Mouse (Mus musculus) heart, embryonic 11.5 days (tissue): ENCODE measurements around the gene Cgref1. TPM values are rescaled to one million over a fixed set of nuclear protein-coding genes. Genes with fewer than 3 reads are reported as not detected.

Source experiments
- ATAC-seq: fragments of 200-750 bp; cut with Nextera tagmentation; replicated peaks from 2 replicates; pipeline ENCODE4 v1.8.0; 2017; ENCODE audit warnings: moderate library complexity; ENCODE audit not compliant: insufficient number of reproducible peaks, low FRiP score, low TSS enrichment
- H3K27ac ChIP-seq: fragments of 300-500 bp; sonication (generic); 2 replicates; pipeline ENCODE4 v1.5.1; 2014; ENCODE audit warnings: mild to moderate bottlenecking, low read depth, low read length
- H3K27me3 ChIP-seq: fragments of 300-500 bp; sonication (generic); 2 replicates; pipeline ENCODE4 v1.6.1; 2014; ENCODE audit warnings: mild to moderate bottlenecking, low read length, mixed read lengths; ENCODE audit not compliant: control insufficient read depth, insufficient read depth
- H3K36me3 ChIP-seq: fragments of 300-500 bp; sonication (generic); 2 replicates; pipeline ENCODE4 v1.6.1; 2014; ENCODE audit warnings: mild to moderate bottlenecking, low read length, moderate library complexity, mixed read lengths; ENCODE audit not compliant: control insufficient read depth, insufficient read depth
- H3K4me1 ChIP-seq: fragments of 300-500 bp; sonication (generic); 2 replicates; pipeline ENCODE4 v1.6.1; 2014; ENCODE audit warnings: low read length; ENCODE audit not compliant: control insufficient read depth, insufficient read depth
- H3K4me2 ChIP-seq: fragments of 300-500 bp; sonication (generic); 2 replicates; pipeline ENCODE4 v1.6.1; 2014; ENCODE audit warnings: mild to moderate bottlenecking, moderate library complexity
- H3K4me3 ChIP-seq: fragments of 300-500 bp; sonication (generic); 2 replicates; pipeline ENCODE4 v1.5.1; 2014; ENCODE audit warnings: low read depth, low read length
- H3K9ac ChIP-seq: fragments of 300-500 bp; sonication (generic); 2 replicates; pipeline ENCODE4 v1.6.1; 2014; ENCODE audit warnings: mild to moderate bottlenecking, low read depth, low read length, moderate library complexity
- H3K9me3 ChIP-seq: fragments of 300-500 bp; sonication (generic); replicated peaks from 2 replicates; pipeline ENCODE4 v1.6.1; 2016; ENCODE audit warnings: low read length; ENCODE audit not compliant: control insufficient read depth
- WGBS: fragments of 180-500 bp; shearing (Covaris S2); extraction: QIAGEN DNeasy Blood & Tissue Kit; methylation state at CpG from one replicate; pipeline ENCODE4 v1.1.7; 2014; ENCODE audit not compliant: insufficient replicate concordance; 5-methylcytosine and 5-hydroxymethylcytosine counted together
- polyA plus RNA-seq: library from polyadenylated mRNA; unstranded; fragments of >200 nt; fragmentation: Nextera tagmentation; extraction: Ambion mirVana; gene quantifications from 2 replicates; pipeline ENCODE4 v1.2.1, GENCODE M21; 2014

Cgref1 gene
- polyA plus RNA-seq, 1 experiment from 2014 or later, result 5.4 TPM

GRCm38 (mm10) chr5:30916841-30917240 lies 28.6 kb downstream of the Cgref1 start:
- peak overlapping the region; percentile 52; the same call in 1 of the 2 replicates for H3K27ac ChIP-seq
- H3K27me3 ChIP-seq, result no peaks in the 10 kb centered on the region
- no peak overlapping the region for H3K4me3 ChIP-seq
- H3K36me3 ChIP-seq, result peaks cover 11% of the 10 kb centered on the region
- H3K9ac ChIP-seq, result no peak overlapping the region
- peak overlapping the region; percentile 75; the same call in 1 of the 2 replicates for H3K4me2 ChIP-seq
- no peak for ATAC-seq
- 91% methylated on average over 9 of the region's 9 CpGs for WGBS
- peaks cover 39% of the 10 kb centered on the region for H3K4me1 ChIP-seq
- H3K9me3 ChIP-seq, result no peaks in the 10 kb centered on the region

- Histone ChIP-seq H3K36me3 (peaks cover 11% of the 10 kb centered on the region), H3K9me3 (no peaks in the 10 kb centered on the region), H3K4me2 (peak overlapping the region; percentile 75), H3K9ac (no peak overlapping the region), H3K27ac (peak overlapping the region; percentile 92), H3K27me3 (no peaks in the 10 kb centered on the region), H3K4me3 (peak overlapping the region; percentile 54), H3K4me1 (peaks cover 37% of the 10 kb centered on the region)
- ATAC-seq, result peak; percentile 49; the same call in 1 of the 2 replicates
- 4% methylated on average over 7 of the region's 7 CpGs for WGBS
Observed at GRCm38 (mm10) chr5:30915974-30916433, 29.4 kb downstream of the Cgref1 start.

GRCm38 (mm10) chr5:30915456-30915855 lies 29.9 kb downstream of the Cgref1 start:
- no peak for ATAC-seq
- WGBS, result 54% methylated on average over 9 of the region's 9 CpGs
- H3K4me2 ChIP-seq, result peak overlapping the region; percentile 75
- peaks cover 11% of the 10 kb centered on the region for H3K36me3 ChIP-seq
- H3K9ac ChIP-seq, result peak overlapping the region; percentile 77
- no peaks in the 10 kb centered on the region for H3K27me3 ChIP-seq
- H3K27ac ChIP-seq, result peak overlapping the region; percentile 92
- peaks cover 39% of the 10 kb centered on the region for H3K4me1 ChIP-seq
- H3K9me3 ChIP-seq, result no peaks in the 10 kb centered on the region
- peak overlapping the region; percentile 54 for H3K4me3 ChIP-seq

- ATAC-seq, result no peak
- Histone ChIP-seq H3K9ac (peak overlapping the region; percentile 77), H3K27me3 (no peaks in the 10 kb centered on the region), H3K36me3 (peaks cover 11% of the 10 kb centered on the region), H3K27ac (peak overlapping the region; percentile 92; the same call in 1 of the 2 replicates), H3K9me3 (no peaks in the 10 kb centered on the region), H3K4me3 (peak overlapping the region; percentile 54), H3K4me2 (peak overlapping the region; percentile 75), H3K4me1 (peaks cover 40% of the 10 kb centered on the region)
- 52% methylated on average over 6 of the region's 6 CpGs for WGBS
Observed at GRCm38 (mm10) chr5:30914849-30915248, 30.5 kb downstream of the Cgref1 start.

GRCm38 (mm10) chr5:30914101-30914635 lies 31.2 kb downstream of the Cgref1 start:
- no peaks in the 10 kb centered on the region for H3K9me3 ChIP-seq
- H3K27me3 ChIP-seq, result no peaks in the 10 kb centered on the region
- peaks cover 11% of the 10 kb centered on the region for H3K36me3 ChIP-seq
- WGBS, result 47% methylated on average over 7 of the region's 7 CpGs
- peak overlapping the region; percentile 77 for H3K9ac ChIP-seq
- ATAC-seq, result no peak
- peak overlapping the region; percentile 92 for H3K27ac ChIP-seq
- H3K4me1 ChIP-seq, result peaks cover 46% of the 10 kb centered on the region
- H3K4me3 ChIP-seq, result peak overlapping the region; percentile 54
- peak overlapping the region; percentile 75 for H3K4me2 ChIP-seq

GRCm38 (mm10) chr5:30913060-30913841 lies 32.1 kb downstream of the Cgref1 start, which contains the start of gene Emilin1:
Gene Emilin1, plus strand, starts transcription at chr5:30913402.
- Histone ChIP-seq H3K9me3 (no peaks in the 10 kb centered on the region), H3K27me3 (no peaks in the 10 kb centered on the region), H3K9ac (peak within 1 kb of the TSS; percentile 77), H3K4me2 (peak within 1 kb of the TSS; percentile 75), H3K4me1 (peaks cover 55% of the 10 kb centered on the region), H3K4me3 (peak within 1 kb of the TSS; percentile 54), H3K36me3 (peaks cover 7% of the 10 kb centered on the region), H3K27ac (peak within 1 kb of the TSS; percentile 92)
- 17% methylated on average over 11 of the region's 13 CpGs for WGBS
- ATAC-seq, result peak; percentile 56

GRCm38 (mm10) chr5:30912156-30912555 lies 33.2 kb downstream of the Cgref1 start:
- peak overlapping the region; percentile 92 for H3K27ac ChIP-seq
- peaks cover 56% of the 10 kb centered on the region for H3K4me1 ChIP-seq
- H3K9ac ChIP-seq, result no peak overlapping the region
- WGBS, result 55% methylated on average over 5 of the region's 5 CpGs
- no peaks in the 10 kb centered on the region for H3K27me3 ChIP-seq
- ATAC-seq, result no peak
- peaks cover 2% of the 10 kb centered on the region; the same call in 1 of the 2 replicates for H3K36me3 ChIP-seq
- no peak overlapping the region for H3K4me3 ChIP-seq
- no peak overlapping the region for H3K4me2 ChIP-seq
- H3K9me3 ChIP-seq, result no peaks in the 10 kb centered on the region

GRCm38 (mm10) chr5:30910481-30910880 lies 34.9 kb downstream of the Cgref1 start:
- H3K27ac ChIP-seq, result no peak overlapping the region

More at GRCm38 (mm10) chr5:30910481-30910880, 34.9 kb downstream of the Cgref1 start:
- Histone ChIP-seq H3K9ac (no peak overlapping the region), H3K9me3 (no peaks in the 10 kb centered on the region), H3K36me3 (peaks cover 3% of the 10 kb centered on the region), H3K4me1 (peaks cover 56% of the 10 kb centered on the region), H3K4me2 (no peak overlapping the region), H3K27me3 (no peaks in the 10 kb centered on the region), H3K4me3 (no peak overlapping the region)
- ATAC-seq, result no peak
